Mouse (Mus musculus) megakaryocyte, adult 5-6 weeks (primary cell): ENCODE data around the gene Elf5. TPM values are rescaled to one million over a fixed set of nuclear protein-coding genes. Genes with fewer than 3 reads are reported as not detected.

Experiments used
- ATAC-seq: 2 replicates; pipeline ENCODE4 v1.8.0; 2016; ENCODE audit warnings: mild to moderate bottlenecking, inconsistent platforms; ENCODE audit not compliant: poor library complexity, severe bottlenecking
- total RNA-seq, 2 experiments: library from RNA; stranded (forward) in 1 of 2; stranded (reverse) in 1 of 2; fragments of 153-499, 151-499 nt in 1 of 2; fragments of 221-1000, 200-1000 nt in 1 of 2; gene quantifications; 2 replicates each; pipeline versions ENCODE4 v1.2.3 to v1.2.4; 2015 to 2017

Gene Elf5
- total RNA-seq (2015) (0.04 TPM in 1 of 2 replicates, not detected in the other), total RNA-seq (2017) (not detected in 2 replicates)

DNA sequence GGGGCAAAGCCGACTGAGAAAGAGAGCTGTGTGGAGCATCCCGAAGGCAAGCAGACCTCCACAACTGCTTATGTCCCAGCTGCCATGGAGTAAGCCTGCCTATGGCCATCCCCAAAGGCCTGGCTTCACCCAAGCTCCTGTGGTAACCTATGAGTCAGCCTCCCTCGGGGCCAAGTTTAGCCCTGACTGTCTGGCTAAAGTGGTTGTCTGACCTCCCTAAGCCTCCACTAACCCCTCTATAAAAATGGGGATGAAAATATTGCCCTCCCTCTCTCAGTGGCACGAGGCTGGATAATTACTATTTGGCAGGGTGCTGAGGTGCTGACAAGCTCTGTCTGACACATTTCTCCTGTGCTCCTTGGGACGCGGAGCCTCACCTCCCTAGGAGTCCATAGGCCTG lies at the start of gene Elf5:
Gene Elf5, plus strand, starts transcription at position 341 of the 400 bp plus-strand sequence.
- no peak for ATAC-seq

DNA sequence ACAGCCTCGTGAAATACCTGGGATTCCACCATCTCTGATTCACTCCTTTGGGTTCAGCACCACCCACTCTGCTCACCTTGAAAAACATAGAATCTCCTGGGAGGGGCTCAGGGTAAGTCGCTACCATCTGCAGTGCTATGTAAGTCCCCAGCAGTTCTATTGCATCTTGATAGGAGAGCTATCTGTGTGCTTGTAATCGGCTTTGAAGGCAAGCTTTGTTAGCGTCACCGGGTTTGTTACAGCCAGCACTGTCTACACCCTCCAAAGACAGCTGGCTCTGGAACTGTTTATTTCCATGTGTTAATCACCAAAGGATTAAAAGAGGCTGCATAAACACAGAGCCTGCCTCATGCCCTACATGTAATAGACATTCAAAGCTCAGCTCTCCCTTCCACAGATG lies 38.9 kb upstream of the Elf5 start:
- ATAC-seq = no peak

DNA sequence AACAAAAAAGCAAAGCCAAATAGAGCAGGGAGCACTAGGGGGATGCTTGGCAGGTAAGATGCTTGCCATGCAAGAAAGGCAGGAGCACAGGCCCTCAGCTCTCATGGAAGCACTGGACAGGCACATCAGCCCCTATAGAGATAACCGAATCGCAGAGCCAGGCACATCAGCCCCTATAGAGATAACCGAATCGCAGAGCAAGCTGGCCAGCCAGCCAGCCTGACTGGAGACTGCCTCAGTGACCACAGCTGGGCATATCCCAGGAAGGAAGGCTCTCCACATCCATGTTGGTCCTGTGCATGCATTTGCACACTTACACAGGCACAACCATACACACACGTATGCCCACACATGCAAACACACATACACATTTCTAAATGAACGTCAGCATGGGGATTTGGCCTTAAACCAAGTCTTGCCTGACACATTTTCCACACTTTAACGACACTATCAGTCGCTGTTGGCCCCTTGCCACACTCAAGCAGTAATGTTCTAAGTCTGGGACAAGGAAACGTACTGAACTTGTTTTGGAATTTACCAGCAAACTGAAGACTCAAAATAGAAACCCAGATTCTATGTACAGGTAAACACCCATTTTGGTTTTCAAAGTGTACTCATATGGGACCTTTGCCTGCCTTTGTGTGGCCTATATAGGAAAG lies 31.9 kb upstream of the Elf5 start:
- ATAC-seq = no peak

DNA sequence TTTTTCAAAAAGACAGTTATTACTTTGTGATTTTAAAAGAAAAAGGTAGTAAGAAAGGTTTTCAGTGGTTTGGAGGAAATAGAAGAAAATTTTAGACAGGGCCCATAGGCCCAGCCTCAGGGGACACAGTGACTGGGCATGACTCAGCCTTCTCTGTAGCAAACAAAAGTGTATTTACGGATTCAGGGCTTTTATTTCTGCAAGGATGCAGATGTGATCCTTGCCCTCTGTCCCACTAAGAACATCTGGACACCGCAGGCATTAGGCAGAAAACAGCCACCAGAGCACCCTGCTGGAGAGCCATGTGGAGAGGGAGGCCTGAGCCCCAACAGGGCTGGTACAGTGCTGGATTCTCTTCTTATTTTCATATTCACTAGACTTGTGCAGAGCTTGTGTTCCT lies 29.3 kb upstream of the Elf5 start:
- ATAC-seq = no peak

DNA sequence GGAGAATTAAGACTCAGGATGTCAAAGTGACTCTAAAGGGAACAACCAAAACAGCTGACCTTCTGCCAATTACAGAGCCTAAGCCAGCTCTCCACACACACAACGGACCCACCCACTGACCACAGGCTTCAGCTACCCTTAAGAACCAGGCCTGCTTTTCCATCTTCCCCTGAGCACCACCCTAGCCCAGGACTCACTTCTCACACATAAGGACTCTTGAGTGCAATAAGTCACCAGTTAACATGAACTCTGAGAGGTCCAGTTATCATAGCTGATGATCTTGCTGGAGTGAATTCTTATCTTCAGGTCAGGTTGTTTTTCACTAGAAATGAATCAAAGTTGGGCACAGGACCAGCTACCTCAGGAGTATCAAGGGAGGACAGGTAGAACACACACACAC lies 23.6 kb upstream of the Elf5 start:
- ATAC-seq = no peak

DNA sequence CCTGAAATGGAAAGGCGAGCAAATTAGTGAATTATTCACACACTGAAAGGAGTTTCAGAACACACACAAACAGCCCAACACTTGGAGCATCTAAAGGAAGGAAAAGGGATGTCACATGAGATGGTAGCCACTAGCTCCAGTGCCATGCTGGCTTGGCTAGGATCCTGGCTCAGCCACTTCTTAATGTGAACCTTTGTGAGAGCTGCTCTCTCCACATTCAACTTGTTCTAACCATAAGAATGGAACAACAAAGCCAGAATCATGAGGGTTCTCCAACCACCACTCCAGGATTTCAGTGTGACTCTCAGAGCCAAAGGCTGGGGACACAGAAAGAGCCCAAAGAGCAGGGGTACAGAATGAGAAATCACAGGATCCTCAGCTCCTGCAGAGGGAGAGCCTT lies 23.2 kb upstream of the Elf5 start:
- no peak for ATAC-seq

DNA sequence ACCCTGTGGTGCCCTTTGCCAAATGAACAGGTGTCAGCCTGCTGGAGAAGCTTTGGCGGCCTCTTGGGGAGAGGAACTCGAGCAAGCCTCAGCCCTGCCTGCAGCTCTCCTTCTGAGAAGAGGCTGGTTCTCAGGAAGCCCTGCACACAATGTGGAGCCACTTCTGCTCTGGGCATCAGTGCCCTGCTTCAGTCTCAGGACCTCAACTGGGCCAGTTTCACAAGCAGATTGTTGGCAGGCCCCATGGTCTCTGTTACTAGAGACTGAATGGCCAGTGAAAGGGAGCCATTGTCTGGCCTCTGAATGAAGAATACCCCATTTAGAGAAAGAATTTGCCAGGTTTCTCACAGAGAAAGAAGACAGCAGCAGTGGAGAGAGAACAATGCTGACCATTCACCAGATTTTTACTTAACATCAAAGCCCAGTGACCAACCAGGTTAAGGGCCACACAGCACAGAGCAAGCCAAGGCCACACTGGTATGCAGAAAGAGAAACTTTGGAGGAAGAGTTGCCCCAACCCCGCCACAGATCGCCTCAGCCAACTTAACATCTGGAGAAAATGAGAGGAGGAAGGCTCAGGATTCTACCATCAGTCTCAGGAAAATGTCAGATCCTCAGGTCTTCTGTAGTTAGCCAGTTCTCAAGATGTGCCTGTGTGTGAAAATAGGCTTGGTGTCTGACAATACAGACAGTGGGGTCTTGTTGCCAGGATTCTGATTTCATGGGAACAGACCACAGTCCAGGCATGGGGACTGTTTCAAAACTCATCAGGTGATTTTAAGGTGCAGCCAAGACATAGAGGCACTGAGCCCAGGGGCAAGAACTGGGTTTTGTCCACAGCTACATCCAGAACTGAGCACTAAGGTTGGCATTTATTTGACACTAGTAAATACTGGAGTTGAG lies 21.2 kb upstream of the Elf5 start:
- ATAC-seq = no peak

DNA sequence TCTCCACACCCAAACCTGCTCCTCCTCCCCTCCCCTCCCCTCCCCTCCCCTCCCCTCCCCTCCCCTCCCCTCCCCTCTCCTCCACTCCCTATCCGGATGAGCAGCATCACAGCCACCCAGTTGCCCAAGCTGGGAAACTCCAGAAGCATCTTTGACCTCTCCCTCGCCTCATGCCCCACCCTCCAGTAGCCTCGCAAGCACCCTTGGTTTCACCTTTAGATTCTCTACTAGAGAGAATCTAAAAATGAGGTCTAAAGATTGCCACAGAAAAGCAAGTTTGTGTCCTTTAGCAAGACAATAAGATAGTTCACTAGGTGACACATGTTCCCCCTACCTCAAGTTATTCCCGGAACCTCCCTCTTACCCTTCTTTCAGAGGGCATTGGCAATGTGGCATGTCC lies 19.9 kb upstream of the Elf5 start:
- no peak for ATAC-seq

DNA sequence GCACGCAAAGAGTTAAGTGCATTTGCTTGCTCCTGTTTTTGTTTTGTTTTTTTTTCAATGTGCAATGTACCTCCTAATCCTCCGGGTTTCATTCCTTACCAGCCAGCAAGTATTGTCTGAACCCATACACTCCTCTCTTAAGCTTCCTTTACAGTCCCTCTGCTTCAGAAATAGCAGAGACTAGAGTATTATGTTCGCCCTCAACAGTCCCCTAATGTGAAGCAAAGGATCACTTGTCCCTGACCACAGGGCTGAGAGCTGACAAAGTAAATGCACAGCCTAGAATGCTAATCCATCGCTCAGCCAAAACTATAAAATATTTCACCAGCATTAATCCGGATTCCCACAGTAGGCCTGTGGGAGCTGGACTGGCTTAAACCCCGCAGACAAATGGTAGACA lies 13.4 kb upstream of the Elf5 start:
- ATAC-seq = no peak

DNA sequence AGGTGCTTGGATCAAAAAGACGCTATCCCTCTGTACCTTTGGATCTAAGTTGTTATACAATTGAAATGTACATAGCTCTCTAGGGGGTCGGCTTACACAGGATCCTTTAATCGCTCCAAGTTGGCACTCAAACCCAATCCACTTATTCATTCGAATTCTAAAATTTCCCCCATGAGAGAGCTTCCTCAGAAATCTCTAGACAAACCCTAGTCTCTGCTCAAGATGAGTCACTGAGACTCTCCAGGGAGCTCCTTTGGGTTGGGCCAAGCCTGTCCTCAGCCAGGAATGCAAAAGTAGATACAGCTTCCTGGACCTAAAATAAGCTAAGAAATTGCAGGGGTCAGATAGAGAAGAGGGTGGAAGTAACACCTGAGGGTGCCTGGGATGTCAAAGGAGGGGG lies 10.8 kb upstream of the Elf5 start:
- no peak for ATAC-seq

DNA sequence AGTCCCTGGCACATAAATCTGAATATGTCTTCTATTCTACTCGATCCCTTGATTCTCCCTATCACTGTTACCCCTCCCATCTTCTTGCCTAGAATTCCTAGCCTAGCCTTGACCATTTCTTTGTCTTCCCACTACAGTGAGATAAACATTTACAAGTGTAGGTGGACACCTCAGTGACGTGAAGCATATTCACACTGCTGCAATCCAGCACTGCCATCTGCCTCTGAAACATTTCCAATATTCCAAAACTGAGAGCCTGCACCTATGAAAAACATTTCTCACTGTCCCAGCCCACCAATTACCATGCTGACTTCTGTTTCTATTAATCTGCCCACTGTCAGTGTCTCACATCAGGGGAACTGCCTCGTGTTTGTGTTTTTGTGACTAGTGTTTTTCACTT lies 5.2 kb upstream of the Elf5 start:
- ATAC-seq = no peak

DNA sequence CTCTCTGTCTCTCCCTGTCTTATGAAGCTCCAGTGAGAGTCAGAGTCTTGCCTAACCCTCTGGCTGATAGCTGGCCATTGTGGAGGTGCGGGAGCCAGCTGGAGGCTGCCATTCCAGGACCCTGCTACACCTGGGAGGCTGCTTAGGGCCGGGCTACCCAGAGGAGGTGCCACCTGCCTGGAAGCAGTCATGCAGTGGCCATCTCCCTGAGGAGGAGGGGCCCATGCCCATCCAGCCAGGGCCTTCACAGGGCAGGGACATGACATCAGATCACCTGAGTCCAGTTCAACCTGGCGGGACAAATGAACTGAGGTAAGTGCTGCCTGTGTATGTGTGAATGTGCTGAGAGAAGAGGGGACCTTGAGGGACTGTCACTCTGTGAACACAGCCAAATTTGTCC lies 328 bp downstream of the Elf5 start:
- ATAC-seq = no peak

DNA sequence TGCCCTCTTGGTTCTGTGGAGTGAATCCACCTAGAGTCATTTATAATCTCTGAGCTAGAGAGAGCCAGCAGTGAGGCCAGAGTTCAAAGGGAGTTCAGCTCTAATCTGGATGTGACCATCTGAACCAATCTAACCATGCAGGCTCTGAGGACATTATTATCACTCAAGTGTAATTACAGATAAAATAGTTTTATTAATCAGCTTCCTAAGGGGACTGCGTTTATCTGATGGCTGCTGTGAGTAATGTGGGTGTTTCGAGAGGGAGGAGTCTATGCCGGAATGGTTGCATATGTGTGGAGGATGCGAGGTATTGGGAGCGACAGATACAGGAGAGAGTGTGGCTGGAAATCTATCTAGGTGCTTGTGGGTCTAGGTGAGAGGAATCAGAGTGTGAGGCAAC lies 1.9 kb downstream of the Elf5 start:
- ATAC-seq = no peak

DNA sequence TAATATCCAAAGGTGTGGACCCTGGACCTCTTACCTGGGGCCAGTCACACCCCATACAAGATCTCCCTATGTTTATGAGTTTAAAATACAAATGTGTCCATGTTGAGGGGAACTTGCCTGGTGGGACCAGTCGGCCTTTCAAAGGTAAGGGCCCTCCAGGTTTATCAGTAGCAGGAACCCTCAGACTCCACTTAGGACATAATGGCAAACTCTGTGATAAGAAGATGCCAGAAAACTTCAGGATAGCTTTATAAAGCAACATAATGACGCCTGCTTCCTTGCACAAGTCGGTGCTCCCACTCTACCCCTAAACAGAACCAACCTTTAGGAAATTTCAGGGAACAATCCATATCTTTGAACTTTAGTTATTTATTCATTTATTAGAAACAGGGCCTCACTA lies 4.3 kb downstream of the Elf5 start:
- no peak for ATAC-seq

DNA sequence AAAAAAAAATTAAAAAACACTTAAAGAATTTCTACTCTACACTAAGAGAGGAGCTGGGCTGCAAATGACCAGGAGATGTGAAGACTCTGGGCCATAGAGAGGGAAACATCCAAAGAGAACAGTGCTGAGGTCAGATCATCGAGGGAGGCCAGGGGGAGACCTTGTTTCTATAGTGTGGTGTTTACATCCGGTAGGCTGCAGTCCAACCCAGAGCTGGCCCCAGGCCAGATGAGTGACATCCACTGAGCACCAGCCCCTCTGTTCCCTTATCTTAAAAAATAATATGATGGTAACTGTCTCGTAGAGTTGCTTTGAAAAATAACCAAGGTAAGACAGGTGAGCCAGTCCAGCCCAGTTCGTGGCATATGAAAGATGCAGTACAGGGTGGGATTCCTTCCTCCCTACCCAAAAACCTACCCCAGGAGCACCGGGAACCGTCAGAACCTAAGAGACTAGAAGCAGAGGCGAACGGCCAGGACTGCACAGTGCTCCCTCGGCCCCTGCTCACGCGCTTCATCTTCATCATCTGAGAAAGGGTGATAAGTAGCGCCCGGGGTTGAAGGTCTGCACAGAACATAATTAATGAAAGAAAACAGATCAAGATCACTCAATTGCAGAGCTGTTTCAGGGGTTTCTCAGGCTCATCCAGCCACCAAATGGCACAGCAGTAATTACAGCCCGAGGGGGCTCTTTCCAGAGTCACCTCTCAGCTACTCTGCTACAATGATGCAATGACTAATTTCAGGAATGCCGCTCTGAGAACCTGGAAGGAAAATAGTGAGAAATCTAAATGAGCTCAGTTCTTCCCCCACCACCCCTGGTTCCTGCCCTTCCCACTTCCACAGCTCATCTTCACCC lies 9.4 kb downstream of the Elf5 start:
- ATAC-seq = no peak

DNA sequence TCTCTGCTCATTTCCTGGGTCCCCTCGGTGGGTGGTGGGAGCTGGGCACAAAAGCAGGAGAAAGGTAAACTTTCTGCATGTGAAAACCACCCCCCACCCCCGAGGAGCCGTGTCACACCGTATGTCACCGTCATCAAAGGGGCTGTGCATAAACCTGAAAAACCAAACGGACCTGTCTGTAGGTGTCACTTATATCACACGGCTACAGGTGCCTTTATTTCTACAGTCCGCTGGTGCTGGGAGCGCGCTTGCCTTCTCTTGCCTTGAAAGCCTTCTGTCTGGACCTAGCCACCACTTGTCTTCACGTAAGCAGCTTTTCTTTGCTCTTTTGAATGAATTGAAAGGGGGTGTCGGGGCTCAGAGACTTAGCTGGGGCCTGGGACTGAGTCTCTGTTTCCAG lies 12.4 kb downstream of the Elf5 start:
- no peak for ATAC-seq

DNA sequence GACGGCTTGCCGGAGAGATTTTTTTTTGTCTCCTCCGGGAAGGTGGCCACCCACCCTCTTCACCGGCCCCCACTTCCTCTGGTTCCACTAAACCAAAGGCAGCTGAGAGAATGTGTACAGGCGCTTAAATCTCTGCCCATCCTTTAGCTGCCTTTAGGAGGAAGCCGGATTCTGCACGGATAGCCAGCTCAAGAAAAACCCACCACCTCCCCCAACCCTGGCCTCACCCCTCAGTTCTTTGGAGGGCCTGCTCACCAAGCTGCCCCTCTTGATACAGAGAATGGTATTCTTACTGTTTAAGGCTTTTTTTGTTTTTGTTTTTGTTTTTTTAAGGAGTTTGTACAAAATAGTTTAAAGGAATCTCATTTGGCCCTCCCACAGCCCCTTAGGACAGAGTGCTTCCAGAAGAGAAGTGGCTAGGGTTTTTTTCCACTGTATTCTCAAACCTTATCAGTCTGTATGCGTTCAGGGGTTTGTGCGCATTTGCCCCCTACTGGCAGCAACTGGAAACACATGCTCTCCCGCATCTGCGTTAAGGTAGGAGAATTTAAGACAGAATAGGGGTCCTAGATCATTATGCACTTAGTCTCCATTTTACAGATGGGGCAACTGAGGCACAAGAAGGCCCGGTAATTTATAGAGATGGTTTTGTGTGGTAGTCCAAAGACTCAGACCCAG lies 13.0 kb downstream of the Elf5 start:
- peak; percentile 77 for ATAC-seq

DNA sequence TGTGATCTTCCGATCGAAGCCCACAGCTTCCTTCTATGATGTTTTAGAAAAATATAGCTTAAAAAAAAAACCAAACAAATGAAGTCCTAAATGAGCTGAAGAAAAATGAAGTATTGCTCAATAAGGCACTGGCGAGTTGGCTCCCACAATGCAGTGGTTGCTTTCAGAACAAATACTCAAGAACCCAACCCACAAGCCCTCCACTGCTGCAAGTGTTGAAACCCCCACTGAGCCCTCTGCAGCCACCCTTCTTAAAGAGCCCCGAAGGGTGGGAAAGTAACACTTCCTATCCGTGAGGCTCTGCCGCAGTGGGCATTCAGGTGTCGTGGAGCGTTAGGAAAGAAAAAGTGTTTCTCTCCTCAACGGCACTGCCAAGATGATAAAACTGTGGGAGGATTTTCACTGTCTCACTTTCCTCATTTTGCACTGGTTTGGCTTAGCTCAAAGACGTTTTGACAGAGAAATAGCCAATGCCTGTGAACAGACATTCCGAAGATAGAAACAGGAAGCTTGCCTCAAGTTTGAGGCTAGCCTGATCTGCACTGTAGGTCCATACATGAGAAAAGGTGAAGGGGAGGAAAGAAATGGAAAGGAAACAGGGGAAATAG lies 14.1 kb downstream of the Elf5 start:
- no peak for ATAC-seq

DNA sequence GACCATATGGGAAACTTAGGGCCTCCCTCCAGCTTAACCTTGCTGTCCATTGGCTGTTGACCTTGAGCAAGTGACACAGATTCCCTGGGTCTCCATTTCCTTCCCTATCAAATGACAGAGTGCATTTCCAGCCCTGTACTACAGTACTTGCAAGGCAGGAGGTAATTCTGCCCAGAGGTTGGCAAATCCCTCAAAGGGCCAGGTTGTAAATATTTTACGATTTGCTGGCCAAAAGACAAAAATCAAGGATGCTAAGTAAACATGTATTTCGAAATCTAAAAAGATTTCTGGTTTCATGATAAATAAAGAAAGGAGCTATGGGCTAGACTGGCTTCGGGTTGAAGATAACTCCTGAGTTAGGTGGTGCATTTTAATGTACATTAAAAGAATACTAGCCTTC lies 16.9 kb downstream of the Elf5 start:
- ATAC-seq = no peak

DNA sequence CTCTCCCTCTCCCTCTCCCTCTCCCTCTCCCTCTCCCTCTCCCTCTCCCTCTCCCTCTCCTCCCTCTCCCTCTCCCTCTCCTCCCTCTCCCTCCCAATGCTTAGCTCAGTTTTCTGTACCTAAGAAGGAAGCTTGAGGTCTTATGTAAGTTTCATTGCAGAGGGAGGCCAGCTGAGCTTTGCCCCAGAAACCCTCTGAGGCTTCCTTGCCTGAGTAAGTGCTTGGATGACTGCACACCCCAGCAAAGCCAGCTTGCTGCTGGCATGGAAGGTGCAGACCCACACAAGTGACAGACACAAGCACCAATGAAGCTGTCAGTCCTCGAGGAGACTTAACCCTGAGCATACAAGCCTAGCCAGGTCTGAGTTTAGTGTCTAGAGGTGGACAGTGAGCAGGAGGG lies 19.2 kb downstream of the Elf5 start:
- no peak for ATAC-seq
